Mouse (Mus musculus) small intestine, adult 2 months (tissue): ENCODE data around the gene Pla2g10. TPM values are rescaled to one million over a fixed set of nuclear protein-coding genes. Genes with fewer than 3 reads are reported as not detected.
A peak's percentile ranks its signal among the peaks of the same experiment; 100 is the strongest.
"Not testable (repeated sequence)": the region's sequence is repeated elsewhere in the genome, so short reads cannot be mapped to it uniquely, and the experiment has no call there.

Source experiments
- H3K27ac ChIP-seq: fragments of 200-500 bp; 2 replicates; pipeline ENCODE4 v1.5.1; 2012; ENCODE audit warnings: low read depth, low read length, control low read depth, inconsistent platforms; ENCODE audit not compliant: insufficient read depth
- H3K27me3 ChIP-seq: fragments of 200-500 bp; 2 replicates; pipeline ENCODE4 v1.6.1; 2012; ENCODE audit warnings: mild to moderate bottlenecking, moderate library complexity, low read length, inconsistent platforms; ENCODE audit not compliant: control insufficient read depth, insufficient read depth
- H3K36me3 ChIP-seq: fragments of 200-500 bp; 2 replicates; pipeline ENCODE4 v1.6.1; 2012; ENCODE audit warnings: mild to moderate bottlenecking, low read length, control low read depth, inconsistent platforms; ENCODE audit not compliant: control insufficient read depth, insufficient read depth
- H3K4me1 ChIP-seq: fragments of 200-500 bp; 2 replicates; pipeline ENCODE4 v1.6.1; 2012; ENCODE audit warnings: low read length, inconsistent platforms, mixed read lengths; ENCODE audit not compliant: control insufficient read depth, insufficient read depth, insufficient read length
- H3K4me3 ChIP-seq: fragments of 200-500 bp; 2 replicates; pipeline ENCODE4 v1.5.1; 2012; ENCODE audit warnings: low read depth, mild to moderate bottlenecking, control low read depth, inconsistent platforms, low read length, moderate library complexity
- CTCF ChIP-seq: fragments of 200-500 bp; IDR thresholded peaks from 2 replicates; pipeline ENCODE4 v1.5.1; 2012; ENCODE audit warnings: low read depth, mild to moderate bottlenecking, control low read depth, inconsistent platforms, low read length, moderate library complexity, mixed read lengths; ENCODE audit not compliant: insufficient replicate concordance, insufficient read length; ENCODE audit errors: extremely low read depth
- POLR2A ChIP-seq: fragments of 200-500 bp; IDR thresholded peaks from 2 replicates; pipeline ENCODE4 v1.6.1; 2012; ENCODE audit warnings: low read depth, mild to moderate bottlenecking, control low read depth, inconsistent platforms, low read length, moderate library complexity
- WGBS: fragments of 180-500 bp; shearing (Covaris S2); methylation state at CpG from one replicate; pipeline ENCODE4 v1.1.7; 2018; 5-methylcytosine and 5-hydroxymethylcytosine counted together
- polyA plus RNA-seq: library from polyadenylated mRNA; depleted of rRNA; stranded (reverse); fragments of >200 nt; gene quantifications from 2 replicates; pipeline ENCODE4 v1.2.3, GENCODE M21; 2012

Gene Pla2g10
- polyA plus RNA-seq, 1 experiment, result 9.5 TPM

- Histone ChIP-seq H3K4me3 (no peak overlapping the region), H3K27ac (peak overlapping the region; percentile 13; the same call in 1 of the 2 replicates), H3K4me1 (no peaks in the 10 kb centered on the region), H3K36me3 (peaks cover 14% of the 10 kb centered on the region), H3K27me3 (no peaks in the 10 kb centered on the region)
- 53% methylated on average over 3 of the region's 3 CpGs for WGBS
- TF ChIP-seq POLR2A (no peak), CTCF (no peak)
Measured at GRCm38 (mm10) chr16:13678601-13679319, 52.0 kb downstream of the Pla2g10 start.

DNA sequence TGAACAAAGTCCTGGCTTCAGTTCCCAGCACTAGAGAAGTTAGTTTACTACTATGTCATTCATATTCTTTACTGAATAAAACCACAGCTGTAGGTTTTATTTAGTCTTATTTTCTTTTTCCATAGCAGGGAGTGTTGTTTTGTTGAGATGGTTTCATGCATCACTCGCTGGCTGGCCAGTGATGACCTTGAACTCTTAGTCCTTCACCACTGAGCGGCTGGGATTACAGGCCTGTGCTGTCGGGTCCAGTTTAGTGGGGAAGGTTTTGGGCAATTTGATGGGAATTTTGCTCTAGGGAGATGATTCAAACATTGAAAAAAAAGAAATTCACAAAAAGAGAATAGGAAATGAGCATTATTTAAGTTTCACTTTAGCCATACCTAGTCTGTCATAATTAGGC lies 56.3 kb downstream of the Pla2g10 start:
- peaks cover 10% of the 10 kb centered on the region for H3K36me3 ChIP-seq
- TF ChIP-seq CTCF (no peak), POLR2A (no peak)
- H3K27me3 ChIP-seq, result no peaks in the 10 kb centered on the region
- H3K4me1 ChIP-seq, result no peaks in the 10 kb centered on the region; the same call in 1 of the 2 replicates
- 84% methylated on average over 3 of the region's 3 CpGs for WGBS
- H3K4me3 ChIP-seq, result no peak overlapping the region
- H3K27ac ChIP-seq, result no peak overlapping the region

- TF ChIP-seq POLR2A (no peak), CTCF (no peak)
- Histone ChIP-seq H3K4me3 (no peak overlapping the region), H3K36me3 (peaks cover 10% of the 10 kb centered on the region), H3K4me1 (no peaks in the 10 kb centered on the region; the same call in 1 of the 2 replicates), H3K27me3 (no peaks in the 10 kb centered on the region), H3K27ac (peak overlapping the region; percentile 36)
- WGBS, result 35% methylated on average over 5 of the region's 5 CpGs
Measured at GRCm38 (mm10) chr16:13673114-13673513, 57.7 kb downstream of the Pla2g10 start.

GRCm38 (mm10) chr16:13672386-13672898 lies 58.3 kb downstream of the Pla2g10 start:
- TF ChIP-seq CTCF (no peak), POLR2A (no peak)
- under 1% methylated on average over 20 of the region's 20 CpGs for whole genome bisulfite sequencing
- Histone ChIP-seq H3K4me3 (peak overlapping the region; percentile 81), H3K36me3 (peaks cover 8% of the 10 kb centered on the region), H3K27me3 (no peaks in the 10 kb centered on the region), H3K27ac (peak overlapping the region; percentile 91), H3K4me1 (no peaks in the 10 kb centered on the region; the same call in 1 of the 2 replicates)

DNA sequence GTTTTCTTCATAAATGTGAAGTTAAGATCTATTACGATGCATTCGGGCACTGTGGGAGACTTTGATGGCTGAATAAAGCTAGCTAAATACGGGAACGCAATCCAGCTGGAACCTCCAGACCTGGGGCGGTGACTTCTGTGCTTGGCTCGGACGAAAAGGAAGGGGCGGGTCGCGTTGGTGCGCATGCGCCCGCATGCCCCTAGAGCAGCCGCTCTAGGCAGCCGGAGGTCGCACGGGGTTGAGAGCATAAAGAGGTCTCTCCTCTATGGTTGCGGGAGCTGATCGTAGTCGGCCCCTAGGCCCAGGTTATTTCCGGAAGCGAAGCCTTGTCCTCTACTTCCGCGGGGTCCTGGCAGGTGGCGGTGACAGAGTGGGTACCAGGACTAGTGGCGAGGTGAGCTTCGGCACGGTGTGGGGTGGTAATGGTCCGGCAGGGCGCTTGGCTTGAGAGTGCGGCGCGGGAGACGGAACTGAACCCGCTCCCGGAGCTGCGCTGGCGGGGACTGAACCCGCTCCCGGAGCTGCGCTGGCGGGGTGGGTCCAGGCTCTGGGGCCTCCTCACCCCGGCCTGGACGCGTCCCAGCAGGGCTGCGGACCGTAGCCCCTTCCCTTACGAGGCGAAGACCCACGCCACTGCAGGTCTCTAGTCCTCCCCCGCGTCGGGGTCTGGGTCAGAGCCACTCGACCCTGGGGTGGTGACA lies 58.9 kb downstream of the Pla2g10 start, which contains the start of the genes Bfar and 3110001I22Rik:
TSS of gene Bfar (plus strand) at position 174 of the 701 bp plus-strand sequence.
TSS of gene 3110001I22Rik (plus strand) at position 245 of the 701 bp plus-strand sequence.
- TF ChIP-seq CTCF (no peak), POLR2A (peak; percentile 76)
- H3K27ac ChIP-seq, result peak within 1 kb of the TSS; percentile 91
- H3K36me3 ChIP-seq, result peaks cover 2% of the 10 kb centered on the region
- no peaks in the 10 kb centered on the region for H3K27me3 ChIP-seq
- no peaks in the 10 kb centered on the region; the same call in 1 of the 2 replicates for H3K4me1 ChIP-seq
- under 1% methylated on average over 54 of the region's 54 CpGs for WGBS
- peak within 1 kb of the TSS; percentile 81 for H3K4me3 ChIP-seq

GRCm38 (mm10) chr16:13670896-13671295 lies 59.9 kb downstream of the Pla2g10 start:
- peak overlapping the region; percentile 72; the same call in 1 of the 2 replicates for H3K27ac ChIP-seq
- not testable (repeated sequence) for H3K4me1 ChIP-seq, H3K4me3 ChIP-seq

GRCm38 (mm10) chr16:13669282-13669681 lies 61.5 kb downstream of the Pla2g10 start:
- H3K27me3 ChIP-seq, result no peaks in the 10 kb centered on the region
- H3K4me1 ChIP-seq, result no peaks in the 10 kb centered on the region; the same call in 1 of the 2 replicates
- H3K4me3 ChIP-seq, result no peak overlapping the region
- peaks cover 6% of the 10 kb centered on the region for H3K36me3 ChIP-seq
- no peak overlapping the region for H3K27ac ChIP-seq
- no peak for TF ChIP-seq POLR2A
- no peak for TF ChIP-seq CTCF
- 97% methylated on average over 1 of the region's 1 CpGs for WGBS

More at GRCm38 (mm10) chr16:13670896-13671295, 59.9 kb downstream of the Pla2g10 start:
- H3K27me3 ChIP-seq, H3K36me3 ChIP-seq: not testable (repeated sequence)
- WGBS, result 60% methylated on average over 5 of the region's 5 CpGs
